In the genomic region with DNA sequence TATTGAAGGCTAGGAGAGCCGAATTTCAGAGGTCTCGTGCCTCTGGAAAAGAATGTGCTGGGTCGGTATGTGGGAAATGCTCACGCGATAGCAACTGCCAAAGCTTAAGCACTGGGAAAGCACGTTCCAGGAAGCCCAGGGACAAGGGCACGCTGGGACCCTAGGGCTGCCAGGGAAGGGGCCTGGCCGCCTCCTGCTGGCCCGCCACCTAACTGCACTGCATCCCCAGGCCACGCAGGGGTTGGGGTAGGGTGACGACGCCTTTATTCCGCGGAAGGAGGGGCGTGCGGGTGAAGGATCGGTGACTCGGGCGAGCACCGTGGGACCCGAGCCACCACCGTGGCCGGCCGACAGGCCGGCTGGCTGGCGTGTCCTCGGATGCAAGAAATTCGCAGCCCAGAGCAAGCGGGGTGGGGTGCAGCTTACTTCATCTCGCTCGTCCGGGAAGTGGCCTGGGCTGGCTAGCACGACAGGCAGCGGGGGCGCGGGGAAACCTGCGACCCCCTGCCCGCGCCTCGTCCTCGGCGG, we compare ENCODE assay signal across 8 mouse cellular contexts. TPM values are rescaled to one million over a fixed set of nuclear protein-coding genes. Genes with fewer than 3 reads are reported as not detected.
DNase-seq lines count a peak whose midpoint lies in the region; ATAC-seq and TF ChIP-seq lines count a peak whose summit lies in the region.

No protein-coding gene starts in this region.

- peak; percentile 52 for TF ChIP-seq POLR2A in heart, adult 2 months (IDR thresholded peaks at IDR 0.05; ENCODE audit: insufficient read depth, low read depth, low read length)
- no peak for TF ChIP-seq POLR2A in kidney, adult 2 months (IDR thresholded peaks at IDR 0.05; ENCODE audit: low read depth, low read length)

- H3K4me1 ChIP-seq in embryonic facial prominence, embryonic 10.5 days = peaks cover 34% of the 10 kb centered on the region
- H3K4me1 ChIP-seq in heart, adult 2 months (ENCODE audit: control insufficient read depth, insufficient read depth, low read length) = peaks cover 17% of the 10 kb centered on the region
- H3K4me1 ChIP-seq in kidney, adult 2 months (ENCODE audit: control insufficient read depth, insufficient read depth, low read length) = peaks cover 19% of the 10 kb centered on the region
- peaks cover 59% of the 10 kb centered on the region for H3K4me1 ChIP-seq in liver, embryonic 15.5 days (replicated peaks)
- H3K4me1 ChIP-seq in stomach, embryonic 16.5 days (ENCODE audit: control insufficient read depth, insufficient read depth, low read length) = peaks cover 32% of the 10 kb centered on the region

- WGBS in embryonic facial prominence, embryonic 10.5 days = under 1% methylated on average over 42 of the region's 42 CpGs
- under 1% methylated on average over 42 of the region's 42 CpGs for WGBS in heart, adult 2 months
- under 1% methylated on average over 42 of the region's 42 CpGs for WGBS in kidney, adult 2 months
- under 1% methylated on average over 38 of the region's 42 CpGs for WGBS in liver, embryonic 15.5 days (ENCODE audit: insufficient replicate concordance)
- under 1% methylated on average over 42 of the region's 42 CpGs for whole genome bisulfite sequencing in stomach, embryonic 16.5 days

- TF ChIP-seq EP300 in heart, adult 2 months (IDR thresholded peaks at IDR 0.05; ENCODE audit: insufficient read depth, low read depth, low read length) = peak; percentile 83

- peak; percentile 77 for ATAC-seq in liver, embryonic 15.5 days (ENCODE audit: insufficient read depth)
- ATAC-seq in stomach, embryonic 16.5 days (ENCODE audit: insufficient read depth, low FRiP score) = peak; percentile 81

- H3K4me2 ChIP-seq in liver, embryonic 15.5 days = peak overlapping the region; percentile 89
- peak overlapping the region; percentile 81 for H3K4me2 ChIP-seq in stomach, embryonic 16.5 days (ENCODE audit: low read depth, low read length)

- H3K9ac ChIP-seq in heart, adult 2 months (ENCODE audit: low read depth, low read length) = peak overlapping the region; percentile 90
- peak overlapping the region; percentile 68 for H3K9ac ChIP-seq in liver, embryonic 15.5 days
- peak overlapping the region; percentile 97 for H3K9ac ChIP-seq in stomach, embryonic 16.5 days (ENCODE audit: low read length)

- peak overlapping the region; percentile 96 for H3K27ac ChIP-seq in embryonic facial prominence, embryonic 10.5 days (replicated peaks)
- peak overlapping the region; percentile 97 for H3K27ac ChIP-seq in heart, adult 2 months
- H3K27ac ChIP-seq in kidney, adult 2 months (ENCODE audit: insufficient read depth, low read depth, low read length) = peak overlapping the region; percentile 96
- H3K27ac ChIP-seq in liver, embryonic 15.5 days (replicated peaks) = peak overlapping the region; percentile 91
- H3K27ac ChIP-seq in stomach, embryonic 16.5 days (ENCODE audit: low read length) = peak overlapping the region; percentile 96

- TF ChIP-seq CTCF in heart, adult 2 months (IDR thresholded peaks at IDR 0.05) = peak; percentile 89
- TF ChIP-seq CTCF in kidney, adult 2 months (conservative IDR thresholded peaks at IDR 0.05; ENCODE audit: insufficient read depth, insufficient read length, low read depth, low read length) = peak; percentile 72

- H3K27me3 ChIP-seq in embryonic facial prominence, embryonic 10.5 days (replicated peaks; ENCODE audit: low read depth, poor library complexity, severe bottlenecking) = peaks cover 6% of the 10 kb centered on the region; the same call in 1 of the 2 replicates
- no peaks in the 10 kb centered on the region for H3K27me3 ChIP-seq in heart, adult 2 months (ENCODE audit: control insufficient read depth, insufficient read depth, low read length)
- no peaks in the 10 kb centered on the region for H3K27me3 ChIP-seq in kidney, adult 2 months (replicated peaks; ENCODE audit: control insufficient read depth, insufficient read depth, low read length)
- no peaks in the 10 kb centered on the region for H3K27me3 ChIP-seq in liver, embryonic 15.5 days
- H3K27me3 ChIP-seq in stomach, embryonic 16.5 days (ENCODE audit: control insufficient read depth, insufficient read depth, low read length) = no peaks in the 10 kb centered on the region

- H3K9me3 ChIP-seq in embryonic facial prominence, embryonic 10.5 days = no peaks in the 10 kb centered on the region
- H3K9me3 ChIP-seq in liver, embryonic 15.5 days (replicated peaks) = no peaks in the 10 kb centered on the region
- H3K9me3 ChIP-seq in stomach, embryonic 16.5 days (replicated peaks; ENCODE audit: control insufficient read depth, low read length) = no peaks in the 10 kb centered on the region

- H3K79me2 ChIP-seq in heart, adult 2 months (replicated peaks; ENCODE audit: control insufficient read depth, insufficient read depth, low read length) = peaks cover 3% of the 10 kb centered on the region

- intact Hi-C loops in heart, adult 2 months (cut with DNase I) = loop anchor here (1.0 kb wide), 1 partner anchor 9 kb away; no protein-coding TSS in a partner anchor

- peak overlapping the region; percentile 83 for H3K4me3 ChIP-seq in embryonic facial prominence, embryonic 10.5 days
- peak overlapping the region; percentile 74 for H3K4me3 ChIP-seq in heart, adult 2 months
- peak overlapping the region; percentile 50 for H3K4me3 ChIP-seq in kidney, adult 2 months (ENCODE audit: insufficient read depth, low read depth, low read length)
- peak overlapping the region; percentile 68 for H3K4me3 ChIP-seq in liver, embryonic 15.5 days (replicated peaks)
- H3K4me3 ChIP-seq in stomach, embryonic 16.5 days (replicated peaks; ENCODE audit: low read length) = peak overlapping the region; percentile 78

- no peaks in the 10 kb centered on the region for H3K36me3 ChIP-seq in embryonic facial prominence, embryonic 10.5 days (replicated peaks)
- H3K36me3 ChIP-seq in heart, adult 2 months (ENCODE audit: control insufficient read depth, insufficient read depth, low read length) = no peaks in the 10 kb centered on the region
- H3K36me3 ChIP-seq in kidney, adult 2 months (ENCODE audit: control insufficient read depth, insufficient read depth, low read length) = no peaks in the 10 kb centered on the region
- H3K36me3 ChIP-seq in liver, embryonic 15.5 days (replicated peaks) = peaks cover 12% of the 10 kb centered on the region; the same call in 1 of the 2 replicates
- no peaks in the 10 kb centered on the region for H3K36me3 ChIP-seq in stomach, embryonic 16.5 days (ENCODE audit: control insufficient read depth, insufficient read depth, low read length)

- DNase-seq in 416B (ENCODE audit: low read depth) = peak; percentile 90
- DNase-seq in adrenal gland, postnatal 10 days = peak; percentile 89
- peak; percentile 90 for DNase-seq in embryonic facial prominence, embryonic 10.5 days (ENCODE audit: low spot score)
- DNase-seq in heart, adult 2 months = peak; percentile 87 to 89
- peak; percentile 93 for DNase-seq in kidney, adult 2 months
- DNase-seq in neural tube, embryonic 10.5 days (ENCODE audit: extremely low spot score, low spot score) = peak; percentile 88

RNA-seq across cellular contexts. Expression of gene H6pd, which starts 0.4 kb away (rescaled TPM):
- total RNA-seq in adrenal gland, postnatal 10 days (2021) = 100 to 1,000 TPM; 102 to 133 TPM
- 4.9 and 5.3 TPM in 2 replicates for polyA plus RNA-seq in embryonic facial prominence, embryonic 10.5 days (2016; fragmentation: Nextera tagmentation; extraction: Ambion mirVana)
- 10 to 100 TPM; 39.0 to 44.2 TPM for total RNA-seq in heart, adult 2 months (2021)
- polyA plus RNA-seq in heart, adult 2 months (2012; rRNA removed) = 27.4 and 29.5 TPM in 2 replicates
- polyA plus RNA-seq in kidney, adult 2 months (2012; rRNA removed) = 137 and 161 TPM in 2 replicates
- 16.9 and 21.5 TPM in 2 replicates for polyA plus RNA-seq in liver, embryonic 15.5 days (2015; fragmentation: Nextera tagmentation; extraction: Ambion mirVana)
- 14.9 and 15.2 TPM in 2 replicates for polyA plus RNA-seq in stomach, embryonic 16.5 days (2015; fragmentation: Nextera tagmentation; extraction: Ambion mirVana)

RNA-seq across cellular contexts. Expression of gene Spsb1, which starts 53.5 kb away (rescaled TPM):
- total RNA-seq in adrenal gland, postnatal 10 days (2021) = 10 to 100 TPM; 31.6 TPM
- 16.7 and 21.4 TPM in 2 replicates for polyA plus RNA-seq in embryonic facial prominence, embryonic 10.5 days (2016; fragmentation: Nextera tagmentation; extraction: Ambion mirVana)
- total RNA-seq in heart, adult 2 months (2021) = 10 to 100 TPM; 28.3 to 35.3 TPM
- 32.2 and 38.7 TPM in 2 replicates for polyA plus RNA-seq in heart, adult 2 months (2012; rRNA removed)
- 6.5 and 6.7 TPM in 2 replicates for polyA plus RNA-seq in kidney, adult 2 months (2012; rRNA removed)
- 0.61 and 0.77 TPM in 2 replicates for polyA plus RNA-seq in liver, embryonic 15.5 days (2015; fragmentation: Nextera tagmentation; extraction: Ambion mirVana)
- 14.6 and 17.0 TPM in 2 replicates for polyA plus RNA-seq in stomach, embryonic 16.5 days (2015; fragmentation: Nextera tagmentation; extraction: Ambion mirVana)

Comparison
In these comparisons a context has a peak if more than half of its experiments do, and no peak if none do; other contexts are left out.
1. Peak in every context shown above with its lines: DNase-seq, ATAC-seq, H3K4me3 ChIP-seq and H3K27ac ChIP-seq.